Mouse (Mus musculus): ENCODE measurements around the gene Fstl1. TPM values are rescaled to one million over a fixed set of nuclear protein-coding genes. Genes with fewer than 3 reads are reported as not detected.

The Fstl1 gene
- total and polyA plus RNA-seq, 2 experiments from 2014 or later, result 53.1 to 71.5 TPM

DNA sequence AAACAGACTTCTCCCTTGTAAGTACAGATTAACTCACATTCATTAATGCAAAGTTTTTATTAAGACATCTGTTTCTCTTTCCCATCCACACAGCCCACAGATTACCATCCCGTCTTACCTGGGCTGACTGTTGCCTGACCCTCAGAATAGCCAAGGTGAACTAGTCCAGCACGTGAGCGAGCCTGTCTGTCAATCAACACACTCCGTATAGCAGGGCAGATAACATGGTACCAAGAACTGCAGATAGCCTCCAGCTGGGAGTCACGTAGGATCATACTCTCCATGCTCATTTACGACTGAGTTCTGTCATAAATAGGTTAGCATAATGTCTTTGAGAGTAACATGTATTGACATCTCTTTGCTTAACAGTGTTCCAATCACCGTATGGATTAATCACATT, 84.4 kb downstream of the Fstl1 start, which contains the start of gene Gm36028:
TSS of gene Gm36028 (minus strand) at position 118 of the 400 bp plus-strand sequence.
- no peak within 1 kb of the TSS for H3K4me2 ChIP-seq (ENCODE audit: low read depth, low read length)
- no peaks in the 10 kb centered on the region for H3K36me3 ChIP-seq (ENCODE audit: insufficient read depth, low read length)
- no peaks in the 10 kb centered on the region for H3K9me3 ChIP-seq (ENCODE audit: low read length)
- no peaks in the 10 kb centered on the region for H3K4me1 ChIP-seq (ENCODE audit: insufficient read depth, low read length)
- DNase-seq (ENCODE audit: low spot score) (no peak), ATAC-seq (no peak)
- 90% methylated on average over 7 of the region's 7 CpGs for WGBS
- H3K4me3 ChIP-seq (ENCODE audit: low read length), result no peak within 1 kb of the TSS
- H3K27me3 ChIP-seq (ENCODE audit: insufficient read depth, low read length), result no peaks in the 10 kb centered on the region
- TF ChIP-seq CTCF (IDR thresholded peaks at IDR 0.05; ENCODE audit: low read depth), result no peak
- no peak within 1 kb of the TSS for H3K9ac ChIP-seq (replicated peaks; ENCODE audit: low read length)
- no peak within 1 kb of the TSS for H3K27ac ChIP-seq

DNA sequence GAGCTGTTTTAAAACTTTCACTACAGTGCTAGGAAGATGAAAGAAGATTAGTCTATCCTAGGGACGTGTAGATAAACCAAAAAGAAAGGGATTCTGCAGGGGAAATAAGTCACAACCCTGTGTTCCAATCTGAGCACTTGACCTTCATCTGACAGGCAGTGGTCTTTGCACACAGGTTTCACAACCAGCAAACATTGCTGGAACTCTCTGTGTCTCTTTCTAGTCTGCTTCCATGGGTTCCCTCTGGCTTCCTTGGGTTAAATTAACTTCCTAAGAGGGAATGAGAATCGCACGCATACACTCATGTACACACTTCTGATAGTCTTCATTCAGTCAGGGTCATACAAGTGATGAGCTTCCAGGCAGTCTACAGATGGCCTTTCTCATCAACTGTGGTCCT, 87.2 kb downstream of the Fstl1 start:
- WGBS, result 77% methylated on average over 3 of the region's 3 CpGs
- no peak for TF ChIP-seq CTCF (IDR thresholded peaks at IDR 0.05; ENCODE audit: low read depth)

DNA sequence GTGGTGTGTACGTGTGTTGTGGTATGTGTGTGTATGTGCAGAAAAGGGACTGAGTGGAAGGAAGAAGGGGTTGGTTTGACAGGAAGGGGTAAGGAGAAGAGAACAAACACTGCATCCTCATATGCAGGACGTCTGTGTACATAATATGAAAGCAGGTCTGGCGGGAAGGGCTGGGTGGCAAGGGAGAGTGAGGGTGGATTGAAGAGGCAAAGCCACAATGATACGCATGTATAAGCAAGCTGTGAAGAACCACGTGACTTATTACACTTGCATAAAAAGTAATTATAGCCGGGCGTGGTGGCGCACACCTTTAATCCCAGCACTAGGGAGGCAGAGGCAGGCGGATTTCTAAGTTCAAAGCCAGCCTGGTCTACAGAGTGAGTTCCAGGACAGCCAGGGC, 89.2 kb downstream of the Fstl1 start:
- H3K27ac ChIP-seq, result no peak overlapping the region
- peaks cover 9% of the 10 kb centered on the region for H3K4me1 ChIP-seq (ENCODE audit: insufficient read depth, low read length)
- no peak for TF ChIP-seq CTCF (IDR thresholded peaks at IDR 0.05; ENCODE audit: low read depth)
- no peak overlapping the region for H3K4me2 ChIP-seq (ENCODE audit: low read depth, low read length)
- H3K4me3 ChIP-seq (ENCODE audit: low read length), result no peak overlapping the region
- H3K27me3 ChIP-seq (ENCODE audit: insufficient read depth, low read length), result no peaks in the 10 kb centered on the region
- WGBS, result 84% methylated on average over 9 of the region's 9 CpGs
- no peaks in the 10 kb centered on the region for H3K36me3 ChIP-seq (ENCODE audit: insufficient read depth, low read length)
- ATAC-seq, result no peak
- no peak for DNase-seq (ENCODE audit: low spot score)
- no peaks in the 10 kb centered on the region for H3K9me3 ChIP-seq (ENCODE audit: low read length)
- H3K9ac ChIP-seq (replicated peaks; ENCODE audit: low read length), result no peak overlapping the region

More for the DNA sequence above, 87.2 kb downstream of the Fstl1 start:
- no peak overlapping the region for H3K4me3 ChIP-seq (ENCODE audit: low read length)
- no peak for DNase-seq (ENCODE audit: low spot score)
- 0 out of 2 replicates have a peak, but pooled peaks cover 3% of the 10 kb centered on the region for H3K4me1 ChIP-seq (ENCODE audit: insufficient read depth, low read length)
- no peaks in the 10 kb centered on the region for H3K36me3 ChIP-seq (ENCODE audit: insufficient read depth, low read length)
- no peak for ATAC-seq
- H3K9ac ChIP-seq (replicated peaks; ENCODE audit: low read length), result no peak overlapping the region
- H3K4me2 ChIP-seq (ENCODE audit: low read depth, low read length), result no peak overlapping the region
- H3K9me3 ChIP-seq (ENCODE audit: low read length), result no peaks in the 10 kb centered on the region
- no peaks in the 10 kb centered on the region for H3K27me3 ChIP-seq (ENCODE audit: insufficient read depth, low read length)
- no peak overlapping the region for H3K27ac ChIP-seq

DNA sequence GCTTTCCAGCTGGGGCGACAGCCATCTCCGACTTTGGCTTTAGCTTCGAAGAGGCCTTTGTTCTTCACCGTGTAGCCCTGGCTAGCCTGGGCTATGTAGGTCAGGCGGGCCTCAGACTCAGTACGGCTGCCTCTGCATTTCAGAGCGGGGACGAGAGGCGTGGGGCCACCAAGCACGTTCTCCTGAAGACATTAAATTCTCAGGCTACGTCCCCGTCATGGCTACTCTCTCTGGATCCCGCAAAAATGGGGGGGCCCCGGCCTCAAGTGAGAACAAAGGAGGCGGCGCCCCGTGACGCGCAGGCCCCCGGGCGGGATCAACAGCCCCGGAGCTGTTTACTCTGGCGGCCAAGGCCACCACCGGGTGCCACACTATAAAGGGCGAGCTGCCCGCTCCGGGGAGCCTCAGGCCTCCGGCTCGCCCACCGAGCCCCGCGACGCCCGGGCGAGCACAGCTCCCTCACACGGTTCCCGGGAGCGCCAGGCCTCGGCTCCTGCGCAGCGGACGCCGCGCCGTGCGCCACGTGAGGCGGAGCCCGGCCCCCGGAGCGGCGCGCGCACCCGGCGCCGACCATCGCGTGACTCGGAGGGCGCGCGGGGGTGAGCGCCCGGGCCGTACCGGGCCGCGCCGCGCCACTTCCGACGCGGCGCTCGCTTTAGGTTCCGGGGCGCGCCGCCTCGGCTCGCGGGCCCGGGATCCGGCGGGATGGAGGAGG, 91.3 kb downstream of the Fstl1 start, which contains the start of gene Lrrc58:
TSS of gene Lrrc58 (plus strand) at position 599 of the 715 bp plus-strand sequence.
- peaks cover 16% of the 10 kb centered on the region for H3K4me1 ChIP-seq (ENCODE audit: insufficient read depth, low read length)
- H3K4me3 ChIP-seq (ENCODE audit: low read length), result peak within 1 kb of the TSS; percentile 95
- H3K9me3 ChIP-seq (ENCODE audit: low read length), result no peaks in the 10 kb centered on the region
- H3K9ac ChIP-seq (replicated peaks; ENCODE audit: low read length), result peak within 1 kb of the TSS; percentile 97
- H3K27ac ChIP-seq, result peak within 1 kb of the TSS; percentile 99
- DNase-seq (ENCODE audit: low spot score) (peak; percentile 94), ATAC-seq (peak; percentile 96)
- TF ChIP-seq CTCF (IDR thresholded peaks at IDR 0.05; ENCODE audit: low read depth), result no peak
- H3K27me3 ChIP-seq (ENCODE audit: insufficient read depth, low read length), result no peaks in the 10 kb centered on the region
- H3K4me2 ChIP-seq (ENCODE audit: low read depth, low read length), result peak within 1 kb of the TSS; percentile 69
- WGBS, result under 1% methylated on average over 82 of the region's 86 CpGs
- H3K36me3 ChIP-seq (ENCODE audit: insufficient read depth, low read length), result no peaks in the 10 kb centered on the region

DNA sequence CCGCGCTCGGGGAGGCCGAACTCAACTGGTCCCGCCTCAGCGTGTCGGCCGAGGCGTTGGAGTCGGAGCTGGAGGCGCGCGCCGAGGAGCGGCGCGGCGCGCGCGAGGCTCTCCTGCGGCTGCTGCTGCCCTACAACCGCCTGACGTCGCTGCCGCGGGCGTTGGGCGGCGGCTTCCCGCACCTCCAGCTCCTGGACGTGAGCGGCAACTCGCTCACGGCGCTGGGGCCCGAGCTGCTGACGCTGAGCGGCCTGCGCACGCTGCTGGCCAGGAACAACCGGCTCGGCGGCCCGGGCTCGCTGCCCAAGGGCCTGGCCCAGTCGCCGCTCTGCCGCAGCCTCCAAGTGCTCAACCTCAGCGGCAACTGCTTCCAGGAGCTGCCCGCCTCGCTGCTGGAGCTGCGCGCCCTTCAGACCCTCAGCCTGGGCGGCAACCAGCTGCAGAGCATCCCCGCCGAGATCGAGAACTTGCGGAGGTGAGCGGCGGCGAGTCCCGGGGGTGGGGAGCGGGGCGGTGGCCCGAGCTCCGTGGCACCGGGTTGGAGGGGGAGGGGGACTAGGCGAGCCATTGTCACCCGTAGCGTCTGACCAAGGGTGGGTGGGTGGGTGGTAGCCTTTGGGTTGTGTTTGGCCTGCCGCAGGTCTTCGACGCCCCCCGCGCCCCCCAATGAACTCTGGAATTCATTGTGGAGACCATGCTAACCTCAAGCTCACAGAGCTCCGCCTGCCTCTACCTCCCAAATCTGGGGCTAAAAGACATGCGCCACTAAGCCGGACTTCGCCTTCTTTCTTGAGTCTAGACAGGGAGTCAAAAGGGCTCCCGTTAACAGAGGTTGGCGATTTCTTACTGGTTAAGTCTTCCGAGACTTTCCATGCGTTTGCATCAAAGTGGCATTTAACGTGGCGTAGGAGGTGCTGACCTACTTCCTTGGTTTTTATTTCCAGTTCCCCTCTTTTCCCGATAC, 92.1 kb downstream of the Fstl1 start:
- H3K9me3 ChIP-seq (ENCODE audit: low read length), result no peaks in the 10 kb centered on the region
- H3K9ac ChIP-seq (replicated peaks; ENCODE audit: low read length), result peak overlapping the region; percentile 97
- peak overlapping the region; percentile 95 for H3K4me3 ChIP-seq (ENCODE audit: low read length)
- no peak for TF ChIP-seq CTCF (IDR thresholded peaks at IDR 0.05; ENCODE audit: low read depth)
- peak overlapping the region; percentile 69 for H3K4me2 ChIP-seq (ENCODE audit: low read depth, low read length)
- no peaks in the 10 kb centered on the region for H3K36me3 ChIP-seq (ENCODE audit: insufficient read depth, low read length)
- DNase-seq (ENCODE audit: low spot score) (peak; percentile 63), ATAC-seq (peak; percentile 83)
- under 1% methylated on average over 47 of the region's 87 CpGs for WGBS
- H3K27me3 ChIP-seq (ENCODE audit: insufficient read depth, low read length), result no peaks in the 10 kb centered on the region
- peak overlapping the region; percentile 99 for H3K27ac ChIP-seq
- peaks cover 16% of the 10 kb centered on the region for H3K4me1 ChIP-seq (ENCODE audit: insufficient read depth, low read length)

DNA sequence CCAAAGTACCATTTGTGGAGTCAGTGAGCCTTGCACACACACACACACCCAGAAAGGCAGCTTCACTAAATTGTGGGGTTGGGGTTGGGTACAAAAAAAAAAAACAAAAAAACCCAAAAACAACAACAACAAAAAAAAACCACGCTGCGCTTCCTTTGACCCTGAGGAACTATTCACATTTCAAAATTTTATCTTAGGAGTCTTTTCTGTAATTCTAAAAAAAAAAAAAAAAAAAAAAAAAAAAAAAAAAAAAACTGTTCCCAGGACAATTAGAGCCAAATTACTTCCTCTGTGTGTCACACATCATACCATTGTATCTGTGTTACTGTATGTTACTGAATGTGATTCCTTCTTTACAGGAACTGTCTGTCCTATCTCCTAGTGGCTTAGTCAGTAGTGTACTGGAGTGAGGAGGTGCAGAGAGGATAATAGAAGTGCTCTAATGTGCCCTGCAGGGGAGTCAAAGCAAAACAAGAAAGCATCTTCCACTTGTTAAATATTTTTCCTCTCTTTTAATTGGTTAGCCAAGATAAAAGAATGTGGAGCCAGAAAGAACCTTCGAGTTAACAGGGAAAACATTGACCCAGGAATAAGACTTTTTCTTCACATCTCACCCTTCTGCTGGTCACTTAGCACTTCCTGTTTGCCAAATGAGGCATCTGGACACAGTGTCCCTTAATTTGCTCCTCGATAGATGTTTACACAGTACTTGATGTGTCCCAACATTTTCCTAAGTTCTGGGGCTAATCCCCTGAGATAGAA, 93.0 kb downstream of the Fstl1 start:
- no peaks in the 10 kb centered on the region for H3K27me3 ChIP-seq (ENCODE audit: insufficient read depth, low read length)
- H3K9me3 ChIP-seq (ENCODE audit: low read length), result no peaks in the 10 kb centered on the region
- H3K9ac ChIP-seq (replicated peaks; ENCODE audit: low read length), result peak overlapping the region; percentile 97
- 0 out of 2 replicates have a peak, but pooled peaks have one; percentile 13 for TF ChIP-seq CTCF (IDR thresholded peaks at IDR 0.05; ENCODE audit: low read depth)
- no peak for ATAC-seq
- DNase-seq (ENCODE audit: low spot score), result no peak
- peaks cover 16% of the 10 kb centered on the region for H3K4me1 ChIP-seq (ENCODE audit: insufficient read depth, low read length)
- peak overlapping the region; percentile 69 for H3K4me2 ChIP-seq (ENCODE audit: low read depth, low read length)
- no peaks in the 10 kb centered on the region for H3K36me3 ChIP-seq (ENCODE audit: insufficient read depth, low read length)
- H3K4me3 ChIP-seq (ENCODE audit: low read length), result peak overlapping the region; percentile 95
- H3K27ac ChIP-seq, result peak overlapping the region; percentile 99
- 25% methylated on average over 4 of the region's 4 CpGs for WGBS
